Mouse (Mus musculus) lung, postnatal 36 days (tissue): ENCODE measurements at regions not wholly inside any gene's neighbourhood (a gene's known extent, or its start where the extent isn't known, plus 50 kb on each side); places are given as distances from the start of the nearest gene placed in this dataset.
"Not testable (repeated sequence)": the region's sequence is repeated elsewhere in the genome, so short reads cannot be mapped to it uniquely, and the experiment has no call there.

ENCODE experiments used
- DNase-seq: peaks from one replicate; pipeline ENCODE4 v3.0.0; 2022; ENCODE audit warnings: mixed read lengths

DNA sequence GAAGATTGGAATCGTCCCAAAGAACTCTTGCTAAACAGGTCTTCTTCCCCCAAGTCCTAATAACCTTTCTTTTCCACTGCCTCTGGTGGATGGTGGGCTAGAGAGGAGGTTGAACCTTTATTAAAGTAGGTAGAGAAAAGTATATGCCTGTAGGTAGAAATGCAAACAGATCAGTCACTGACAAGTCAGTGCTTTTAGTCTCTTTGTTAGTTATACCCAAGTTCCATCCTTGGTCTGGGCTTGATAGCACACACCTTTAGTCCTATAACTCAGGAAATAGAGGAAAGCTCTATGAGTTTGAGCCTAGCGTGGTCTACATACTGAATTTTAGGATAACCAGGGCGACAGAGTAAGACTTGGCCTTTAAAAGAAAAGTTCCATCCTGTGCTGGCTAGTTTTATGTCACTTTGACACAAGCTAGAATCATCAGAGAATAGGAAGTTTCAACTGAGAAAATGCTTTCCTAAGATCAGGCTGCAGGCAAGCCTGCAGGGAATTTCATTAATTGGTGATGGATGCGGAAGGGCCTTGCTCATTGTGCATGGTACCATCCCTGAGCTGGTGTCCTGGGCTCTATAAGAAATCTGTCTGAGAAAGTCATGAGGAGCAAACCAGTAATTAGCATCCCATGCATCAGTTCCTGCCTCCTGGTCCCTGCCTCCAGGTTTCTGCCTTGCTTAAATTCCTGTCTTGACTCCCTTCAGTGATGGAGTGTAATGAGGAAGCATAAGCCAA, 94.7 kb upstream of the Cpsf6 start:
- no peak for DNase-seq

DNA sequence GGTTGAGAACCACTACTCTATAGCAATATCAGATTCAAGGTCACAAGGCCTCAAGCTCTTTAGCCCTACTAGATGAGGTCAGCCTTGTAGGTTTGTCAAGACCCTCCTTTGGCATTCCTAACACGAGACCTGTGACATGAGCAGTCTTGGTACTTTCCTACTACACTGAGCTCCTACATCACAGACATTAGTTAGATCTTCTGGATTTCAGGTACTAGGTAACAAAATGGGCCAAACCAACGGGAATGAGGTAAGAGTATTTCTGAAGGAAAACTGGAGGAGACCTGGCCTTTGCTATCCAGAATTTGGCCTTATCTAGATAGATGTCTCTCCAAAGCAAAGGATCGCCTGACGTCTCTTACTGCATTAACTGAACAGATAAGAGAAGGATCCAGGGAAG, 93.7 kb upstream of the Cpsf6 start:
- DNase-seq, result no peak

DNA sequence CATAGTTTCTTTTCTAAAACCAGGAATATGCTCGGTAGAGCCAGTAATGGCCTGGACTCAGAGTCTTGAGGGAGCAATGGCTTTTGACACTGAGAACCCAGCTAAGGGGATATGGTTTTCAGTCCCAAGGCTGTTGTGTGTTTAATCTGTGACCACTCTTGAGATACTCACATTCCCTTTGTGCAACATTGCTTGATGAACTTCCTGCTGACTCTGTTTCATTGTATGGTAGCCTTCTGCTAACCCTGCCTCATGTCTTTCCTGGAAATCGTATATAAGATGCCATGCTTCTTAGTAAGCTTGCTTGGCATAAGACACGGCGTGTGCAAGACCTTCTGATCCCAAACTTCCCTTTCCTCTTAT, 92.7 kb upstream of the Cpsf6 start:
- DNase-seq, result no peak

DNA sequence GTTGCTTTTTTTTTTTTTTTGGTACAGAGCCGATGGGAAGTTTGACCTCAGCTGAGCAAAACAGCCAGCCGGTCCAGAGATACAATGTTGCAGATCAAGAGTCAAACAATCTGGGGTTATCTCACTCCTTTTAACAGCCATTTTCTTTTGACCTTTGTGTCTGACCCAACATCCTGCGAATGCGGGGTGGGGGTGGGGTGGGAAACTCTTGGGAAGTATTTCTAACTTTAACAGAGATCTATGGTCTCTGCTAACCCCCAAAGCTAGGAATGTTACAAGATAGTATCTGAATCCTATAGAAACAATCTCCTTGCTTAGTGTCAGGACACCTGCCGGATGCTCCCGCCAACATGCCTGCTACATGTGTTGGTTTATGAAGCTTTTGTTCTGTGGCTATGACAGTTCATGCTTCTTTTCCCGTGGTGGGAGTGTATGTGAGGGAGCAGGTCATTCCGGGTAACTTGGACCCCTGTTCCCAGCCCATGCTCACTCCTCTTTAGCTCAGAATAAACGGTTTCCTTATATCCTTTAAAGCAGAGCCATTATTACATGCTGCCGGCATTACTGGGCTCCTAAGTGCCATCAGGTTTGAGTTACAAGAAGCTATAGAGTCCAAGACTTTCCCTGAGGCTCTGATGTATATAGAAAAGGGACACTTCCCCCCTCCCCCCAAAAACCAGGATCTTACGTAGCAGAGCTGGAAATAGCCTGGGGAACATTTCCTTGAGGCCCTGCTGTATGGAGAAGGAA, 92.2 kb upstream of the Cpsf6 start:
- no peak for DNase-seq

DNA sequence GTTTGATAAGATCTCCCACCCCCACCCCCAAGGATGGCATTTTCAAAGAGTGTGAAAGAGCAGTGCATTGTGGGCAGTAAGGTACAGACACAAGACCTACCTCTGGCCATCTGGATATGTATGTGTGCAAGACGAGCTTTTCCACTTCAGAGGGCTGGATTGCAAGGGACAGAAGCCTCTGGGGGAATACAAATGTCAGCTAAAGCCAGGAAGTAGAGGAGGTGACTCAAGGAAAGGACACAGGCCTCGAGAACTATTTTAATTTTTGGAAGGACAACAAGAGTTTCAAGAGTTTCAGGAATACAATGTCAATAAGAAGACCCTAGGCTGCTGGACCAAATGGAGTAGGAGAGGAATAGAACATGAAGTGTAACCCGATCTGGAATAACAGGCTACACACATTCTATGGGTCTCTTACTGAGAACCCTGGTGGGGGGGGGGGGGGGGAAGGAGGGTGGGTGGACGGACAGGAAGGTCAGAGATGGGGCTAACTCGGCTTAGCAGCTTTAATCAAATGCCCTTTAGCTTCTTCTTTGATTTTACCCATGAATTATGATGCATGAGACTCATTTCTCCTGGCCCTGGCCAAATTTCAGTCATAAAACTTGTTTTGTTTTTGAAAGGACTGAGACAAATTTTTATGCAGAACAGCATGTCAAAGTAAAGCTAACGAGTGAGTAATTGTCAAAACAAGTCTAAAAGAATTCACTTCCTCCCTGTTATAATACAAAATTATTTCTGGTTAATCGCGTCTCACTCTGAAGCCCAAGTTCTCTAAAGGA, 91.4 kb upstream of the Cpsf6 start:
- no peak for DNase-seq

DNA sequence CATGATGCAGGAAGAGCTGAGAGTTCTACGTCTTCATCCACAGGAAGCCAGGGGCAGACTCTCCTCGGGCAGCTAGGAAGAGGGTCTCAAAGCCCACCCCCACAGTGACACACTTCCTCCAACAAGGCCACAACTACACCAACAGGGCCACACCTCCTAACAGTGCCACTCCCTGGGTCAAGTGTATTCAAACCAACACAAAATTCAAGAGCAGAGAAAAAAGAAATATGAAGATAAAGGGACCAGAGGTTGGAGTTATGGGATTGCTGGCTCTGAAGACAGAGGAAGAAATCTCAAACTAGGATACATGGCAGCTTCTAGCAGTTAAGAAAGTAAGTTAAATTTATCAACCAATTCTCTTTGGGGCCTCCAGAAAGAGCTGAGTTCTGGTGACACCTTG, 90.7 kb upstream of the Cpsf6 start:
- DNase-seq, result no peak

DNA sequence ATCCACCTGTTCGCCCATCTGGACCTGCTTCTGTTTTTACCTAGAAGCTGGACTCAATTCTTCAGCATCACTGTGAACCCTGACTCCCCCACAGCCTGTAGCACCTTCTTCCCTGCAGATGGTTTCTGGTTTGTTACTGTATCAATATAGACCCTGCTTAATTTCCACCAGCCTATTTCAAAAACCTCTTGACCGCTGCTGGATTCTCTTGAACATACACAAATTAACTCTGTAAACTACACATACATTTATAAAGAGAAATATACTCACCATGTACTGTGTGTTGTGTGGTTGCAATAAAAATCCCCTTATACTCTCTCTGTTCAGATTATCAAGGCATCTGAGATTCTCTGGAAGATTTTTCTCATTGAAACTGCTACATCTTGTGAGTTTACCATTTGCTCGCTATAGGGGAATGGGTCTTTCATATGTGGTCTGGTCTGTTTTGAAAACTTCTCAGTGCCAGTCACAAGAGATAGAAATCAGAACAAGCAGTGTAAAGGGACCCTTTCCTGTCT, 89.8 kb upstream of the Cpsf6 start:
- DNase-seq, result no peak

DNA sequence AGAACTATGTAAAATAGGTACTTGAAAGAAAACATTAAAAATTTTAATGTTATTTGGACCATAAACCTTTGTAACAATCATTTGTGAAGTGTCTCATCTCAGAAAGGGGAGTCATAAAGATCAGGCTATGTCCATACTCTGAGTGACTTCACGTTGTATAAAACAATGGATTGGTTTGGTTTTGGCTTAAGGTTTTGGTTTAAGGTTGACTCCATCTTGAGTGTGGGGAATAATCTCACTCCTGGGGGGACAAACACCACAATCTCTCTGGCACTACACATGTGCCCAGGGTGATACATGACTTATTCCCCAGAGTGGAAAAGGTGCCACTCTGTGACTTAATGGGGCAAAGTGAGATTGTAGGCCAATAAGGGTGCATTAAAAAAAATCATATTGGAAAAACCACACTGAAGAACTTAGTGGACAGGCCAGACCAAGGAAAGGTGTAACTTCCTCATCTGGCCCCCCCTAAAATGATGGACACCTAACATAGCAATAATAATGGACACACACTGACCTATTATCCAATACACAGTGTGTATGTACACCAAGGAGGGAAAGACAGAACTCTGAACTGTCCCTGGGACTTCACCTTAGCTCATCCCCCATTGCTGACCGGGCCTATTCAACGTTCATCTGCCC, 89.2 kb upstream of the Cpsf6 start:
- DNase-seq, result no peak

DNA sequence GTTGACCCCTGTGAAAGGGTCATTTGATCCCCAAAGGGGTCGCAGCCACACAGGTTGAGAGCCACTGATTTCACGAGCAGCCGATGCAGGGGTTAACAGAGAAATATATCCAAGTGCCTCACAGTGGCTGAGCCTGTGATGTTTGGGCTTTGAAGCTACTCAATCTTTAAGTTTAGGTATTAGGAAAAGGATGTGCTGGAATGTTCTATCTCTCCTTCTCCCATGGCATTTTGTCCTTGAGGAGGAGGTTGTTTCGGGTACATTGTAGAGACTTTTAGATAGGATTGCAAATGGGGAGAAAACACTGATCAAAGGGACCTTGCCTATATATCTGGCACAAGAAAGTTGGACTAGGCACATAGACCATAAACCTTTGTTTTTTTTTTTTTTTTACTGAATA, 88.6 kb upstream of the Cpsf6 start:
- no peak for DNase-seq

DNA sequence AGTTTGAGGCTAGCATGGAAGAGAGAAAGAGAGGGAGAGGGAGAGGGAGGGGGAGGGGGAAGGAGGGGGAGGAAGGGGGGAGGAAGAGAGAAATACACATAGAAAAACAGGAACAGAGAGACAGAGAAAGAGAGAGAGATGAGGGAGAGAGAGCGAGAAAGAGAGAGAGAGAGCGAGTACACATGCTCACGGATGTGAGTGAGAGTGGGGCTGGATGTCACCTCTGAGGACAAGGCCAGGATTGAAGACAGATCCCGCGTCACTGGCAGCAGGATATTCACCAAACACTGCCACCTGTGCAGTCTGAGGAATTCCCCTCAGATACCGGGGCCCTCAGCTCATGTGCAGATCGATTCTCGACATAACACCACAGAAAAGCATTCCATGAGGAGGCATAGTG, 87.3 kb upstream of the Cpsf6 start:
- DNase-seq, result no peak

DNA sequence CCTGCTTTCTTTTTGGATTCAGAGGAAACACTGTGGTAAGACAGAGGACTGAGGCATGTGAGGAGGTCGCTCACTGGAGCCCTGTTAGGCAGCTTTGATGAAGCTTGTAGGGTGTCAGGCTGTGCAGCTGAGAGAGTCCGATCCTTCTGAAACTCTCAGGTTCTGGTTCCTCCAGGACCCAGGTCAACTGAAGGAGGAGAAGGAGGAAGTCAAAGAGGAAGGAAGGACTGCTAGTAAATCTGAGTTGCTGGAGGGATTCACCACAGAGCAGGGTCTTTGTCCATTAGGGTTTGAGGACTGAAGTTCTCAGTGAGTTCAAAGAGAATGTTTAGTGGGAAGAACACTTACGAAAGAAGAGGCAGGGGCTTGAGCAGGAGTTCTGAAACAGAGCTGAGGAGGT, 86.6 kb upstream of the Cpsf6 start:
- DNase-seq, result no peak

DNA sequence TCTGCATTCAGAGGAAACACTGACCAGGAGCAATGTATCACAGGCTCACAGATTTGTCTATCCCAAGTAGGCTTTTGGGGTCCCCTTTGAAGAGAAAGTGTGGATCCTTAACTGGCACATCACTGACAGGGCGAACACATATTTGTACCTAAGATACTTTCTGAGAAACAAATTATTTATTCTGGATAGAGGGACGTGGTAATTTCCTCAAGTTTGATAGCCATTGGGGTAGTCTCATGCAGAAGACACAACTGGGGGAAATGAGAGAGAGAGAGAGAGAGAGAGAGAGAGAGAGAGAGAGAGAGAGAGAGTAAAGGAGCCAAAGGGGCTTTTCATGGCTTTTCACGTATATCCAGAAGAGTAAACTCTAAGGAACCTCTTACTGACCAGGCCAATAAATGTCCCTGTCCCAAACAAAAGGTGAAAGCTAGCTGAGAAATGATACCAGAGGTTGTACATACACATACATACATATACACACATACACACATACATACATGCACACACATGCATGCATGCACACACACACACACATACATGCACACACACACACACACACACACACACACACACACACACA, 85.9 kb upstream of the Cpsf6 start:
- DNase-seq, result no peak

DNA sequence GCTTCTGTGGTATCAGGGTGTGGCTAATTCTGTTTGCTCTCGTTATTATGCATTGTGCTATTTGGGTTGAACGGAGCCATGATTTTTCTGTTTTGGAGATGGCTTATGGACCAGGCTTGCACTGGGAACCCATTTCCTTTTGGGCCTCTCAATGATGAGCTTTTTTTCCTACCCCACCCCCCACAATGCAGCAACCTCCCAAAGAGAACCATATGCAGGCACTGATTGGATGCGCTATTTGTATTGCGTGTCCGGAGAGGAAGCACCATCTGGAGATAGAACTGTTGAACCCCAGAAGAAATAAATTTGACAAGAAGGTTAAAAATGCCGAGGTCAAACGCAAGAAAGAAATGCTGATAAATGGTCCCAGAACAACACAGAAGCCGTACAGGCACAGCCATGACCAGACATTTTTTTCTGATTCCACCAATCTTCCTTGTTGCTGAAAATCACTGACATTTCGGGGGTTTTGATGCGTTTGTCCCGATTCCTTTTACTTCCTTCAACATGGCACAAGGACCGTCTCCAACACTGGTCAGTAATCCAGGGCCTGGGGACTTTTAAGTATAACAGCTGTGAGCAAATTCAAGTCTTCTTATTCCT, 85.3 kb upstream of the Cpsf6 start:
- DNase-seq, result no peak

DNA sequence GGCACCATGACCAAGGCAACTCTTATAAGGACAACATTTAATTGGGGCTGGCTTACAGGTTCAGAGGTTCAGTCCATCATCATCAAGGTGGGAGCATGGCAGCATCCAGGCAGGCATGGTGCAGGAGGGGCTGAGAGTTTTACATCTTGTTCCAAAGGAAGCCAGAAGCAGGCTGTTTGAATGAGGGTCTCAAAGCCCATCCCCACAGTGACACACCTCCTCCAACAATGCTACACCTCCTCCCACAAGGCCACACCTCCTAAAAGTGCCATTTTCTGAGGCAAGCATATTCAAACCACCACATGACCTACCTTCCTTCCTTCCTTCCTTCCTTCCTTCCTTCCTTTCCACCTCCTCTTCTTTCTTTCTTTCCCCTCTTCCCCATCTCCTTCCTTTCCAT, 84.5 kb upstream of the Cpsf6 start:
- DNase-seq, result not testable (repeated sequence)

DNA sequence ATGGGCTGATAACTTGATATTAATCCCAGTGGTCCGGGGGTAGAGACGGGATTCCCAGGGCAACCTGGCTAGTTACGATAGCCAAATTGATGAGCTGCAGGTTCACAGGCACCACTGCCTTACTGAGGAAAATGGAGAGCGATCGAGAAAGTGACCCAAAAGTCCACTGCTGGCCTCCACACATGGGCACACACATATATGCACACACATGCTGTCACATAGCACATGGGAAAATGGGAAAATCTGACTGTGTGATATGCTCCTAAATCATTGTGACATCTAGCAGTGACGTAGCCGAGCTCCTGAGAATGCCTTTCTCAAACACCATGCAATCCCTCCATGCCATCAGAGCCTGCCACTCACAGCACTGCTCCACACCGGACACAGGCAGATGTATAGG, 83.8 kb upstream of the Cpsf6 start:
- no peak for DNase-seq

DNA sequence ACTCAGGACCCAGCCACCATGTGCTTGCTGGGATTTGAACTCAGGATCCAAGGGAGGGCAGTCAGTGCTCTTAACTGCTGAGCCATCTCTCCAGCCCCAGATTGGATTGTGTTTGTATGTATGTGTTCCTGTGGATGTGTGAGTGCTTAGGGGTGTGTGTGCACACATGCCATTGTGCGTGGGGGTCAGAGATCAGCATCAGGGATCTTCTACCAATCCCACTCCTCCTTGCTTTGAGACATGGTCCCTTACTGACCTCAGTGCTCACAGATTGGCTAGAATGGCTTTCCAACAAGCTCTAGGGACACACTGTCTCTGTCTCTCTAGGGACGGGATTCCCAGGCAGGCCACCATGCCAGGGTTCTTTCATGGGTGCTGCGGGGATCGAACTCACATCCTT, 83.1 kb upstream of the Cpsf6 start:
- DNase-seq, result no peak

DNA sequence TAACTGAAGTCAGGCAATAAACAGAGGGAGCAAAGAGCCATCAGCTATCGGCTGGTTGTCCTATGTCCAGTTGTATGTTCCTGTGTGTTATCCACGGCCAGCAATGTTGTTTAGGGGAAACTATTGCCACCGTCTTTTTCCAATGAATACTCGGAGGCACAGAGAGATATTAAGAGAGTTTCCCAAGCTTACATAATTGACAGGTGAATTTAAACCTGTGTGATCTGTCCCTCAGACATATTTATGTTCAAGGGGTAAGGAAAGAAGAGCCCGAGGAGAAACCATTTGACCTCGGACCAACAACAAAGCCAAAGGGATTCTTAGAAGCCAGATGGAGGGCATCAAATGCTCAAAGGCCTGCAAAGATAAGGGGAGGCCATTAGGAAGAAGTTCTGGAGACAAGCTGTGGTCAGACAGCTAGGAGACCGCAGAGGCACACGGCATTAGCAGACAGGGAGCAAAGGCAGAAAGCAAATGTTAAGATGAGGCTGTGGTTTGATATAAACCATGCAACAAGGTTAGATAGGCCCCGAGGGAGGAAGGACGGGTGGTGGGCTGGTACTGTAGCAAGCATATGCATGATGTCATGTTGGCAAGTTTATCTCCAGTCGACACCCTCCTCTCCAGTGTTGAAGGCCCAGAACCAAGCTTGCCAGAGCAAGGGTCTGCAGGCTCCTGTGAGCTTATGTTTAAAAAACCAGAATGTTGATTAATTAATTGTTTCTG, 82.1 kb upstream of the Cpsf6 start:
- no peak for DNase-seq

DNA sequence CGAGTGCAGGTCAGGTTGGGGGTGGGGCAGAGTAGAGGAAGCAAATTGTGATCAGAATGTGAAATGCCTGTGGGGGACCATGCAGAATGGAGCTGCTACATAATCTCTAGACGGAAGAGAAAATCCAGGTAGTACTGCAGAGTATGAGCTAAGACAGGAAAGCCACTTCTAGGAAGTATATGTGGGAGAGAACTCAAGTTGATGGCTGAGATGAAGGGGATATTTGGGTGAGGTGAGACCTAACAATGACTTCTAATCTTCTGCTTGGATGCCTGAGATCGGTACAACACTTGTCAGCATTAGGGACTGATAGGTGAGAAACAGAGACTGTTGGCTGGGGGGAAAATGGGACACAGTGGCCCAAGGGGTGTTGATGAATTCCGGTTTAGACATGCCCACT, 81.4 kb upstream of the Cpsf6 start:
- no peak for DNase-seq

DNA sequence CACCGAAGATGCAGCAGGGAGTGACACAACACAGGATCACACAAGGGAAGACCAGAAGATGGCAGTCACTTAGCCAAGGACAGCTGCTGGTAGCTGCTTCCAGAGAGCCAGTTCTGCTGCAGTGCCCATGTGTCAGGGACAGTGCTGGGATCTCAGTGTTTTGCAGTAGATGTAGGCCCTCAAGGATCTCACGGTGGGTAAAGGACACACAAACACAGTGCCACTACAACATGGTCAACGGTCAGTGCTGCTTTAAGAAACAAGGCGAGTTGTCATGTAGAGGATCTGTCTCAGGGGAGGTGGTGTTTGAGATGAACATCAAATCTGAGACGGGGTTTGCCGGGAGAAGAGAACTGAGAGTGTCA, 80.5 kb upstream of the Cpsf6 start:
- no peak for DNase-seq

DNA sequence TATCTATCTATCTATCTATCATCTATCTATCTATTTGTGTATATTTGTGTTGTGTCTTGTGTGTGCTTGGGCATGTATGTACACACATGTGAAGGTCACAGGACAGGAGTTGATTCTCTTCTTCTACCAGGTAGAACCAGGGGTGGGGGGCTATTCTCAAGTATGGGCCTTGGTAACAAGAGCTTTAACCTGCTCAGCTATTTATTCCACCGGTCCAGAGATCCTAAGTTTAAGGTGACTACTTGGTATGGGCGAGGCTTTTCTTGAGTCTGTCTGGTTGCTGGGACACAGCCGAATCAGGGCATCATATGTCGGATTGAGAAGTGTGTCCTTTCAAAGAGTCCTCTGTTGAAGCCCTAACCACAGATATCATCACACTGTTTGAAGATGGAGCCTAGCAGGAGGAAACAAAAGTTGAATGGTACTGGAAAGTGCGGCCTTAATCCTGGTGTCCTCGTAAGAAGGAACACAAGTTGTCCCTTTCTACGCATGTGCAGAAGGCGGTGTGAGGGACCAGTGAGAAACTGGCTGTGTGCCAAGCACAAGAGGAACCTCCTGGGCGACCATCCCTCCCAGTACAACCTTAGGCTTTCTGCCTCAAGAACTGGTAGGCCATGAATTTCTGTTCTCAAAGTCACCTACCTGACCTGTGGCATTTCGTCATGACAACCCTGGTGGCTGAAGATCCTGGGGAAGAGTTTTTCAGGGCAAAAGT, 80.0 kb upstream of the Cpsf6 start:
- no peak for DNase-seq

DNA sequence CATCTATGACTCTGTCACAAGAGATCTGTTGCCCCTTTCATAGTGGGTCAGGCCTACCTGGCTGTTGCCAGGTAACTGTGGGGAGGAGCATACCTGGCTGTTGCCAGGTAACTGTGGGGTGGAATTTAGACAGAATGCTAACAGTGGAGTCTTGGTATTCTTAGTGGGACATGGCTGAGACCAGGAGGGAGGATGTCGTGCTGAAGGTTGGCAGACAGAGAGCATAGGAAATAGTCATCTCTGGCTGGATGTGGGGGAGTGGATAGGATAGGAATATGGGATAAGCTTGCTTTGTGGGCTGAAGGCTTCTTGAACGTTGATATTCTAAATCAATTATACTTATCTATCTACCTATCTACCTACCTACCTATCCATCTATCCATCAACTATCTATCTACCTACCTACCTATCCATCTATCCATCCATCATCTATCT, 79.2 kb upstream of the Cpsf6 start:
- peak; percentile 16 for DNase-seq
